Mouse (Mus musculus): ENCODE data around the gene Foxn3. TPM values are rescaled to one million over a fixed set of nuclear protein-coding genes. Genes with fewer than 3 reads are reported as not detected.

Gene Foxn3
- polyA plus RNA-seq, 1 experiment from 2014 or later: 93.4 TPM

DNA sequence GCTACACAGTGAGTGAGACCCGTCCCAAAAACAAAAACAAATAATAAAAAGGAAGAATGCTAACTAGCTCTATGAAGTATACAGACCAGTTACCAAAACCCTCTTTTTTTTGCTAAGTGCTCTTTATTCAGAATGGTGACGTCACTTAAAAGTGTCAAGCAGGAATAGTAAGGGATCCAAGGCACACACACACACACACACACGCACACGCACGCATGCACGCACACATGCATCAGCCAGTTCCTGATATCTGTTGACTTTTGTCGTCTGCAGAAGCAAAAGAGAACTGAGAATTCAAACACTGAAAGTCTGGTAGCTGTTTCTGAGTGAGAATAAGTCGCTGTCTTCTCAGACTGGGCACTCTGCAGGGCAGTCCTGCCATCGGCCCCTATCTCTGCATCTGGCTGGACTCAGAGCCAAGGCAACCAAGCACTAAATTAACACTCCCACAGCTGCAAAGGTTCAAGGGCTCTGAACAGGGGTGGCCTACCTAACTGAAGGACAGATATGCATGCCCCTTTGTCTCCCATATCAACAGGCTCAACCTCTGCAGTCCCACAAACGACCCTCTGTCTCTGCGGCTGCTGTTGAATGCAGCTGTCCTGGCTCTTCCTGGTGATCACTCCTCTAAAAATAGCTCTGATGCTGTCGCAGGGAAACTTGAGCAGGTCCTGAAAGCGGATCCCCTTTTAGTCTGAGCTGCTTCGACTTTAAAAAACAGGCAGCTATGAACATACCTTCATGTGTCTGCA, 257.4 kb downstream of the Foxn3 start:
- H3K4me3 ChIP-seq (ENCODE audit: low read depth, low read length): no peak overlapping the region
- 48% methylated on average over 14 of the region's 14 CpGs for WGBS
- 0 out of 2 replicates have a peak, but pooled peaks have one; percentile 42 for ATAC-seq (ENCODE audit: insufficient number of reproducible peaks, insufficient read depth, low FRiP score, low read depth)
- H3K4me2 ChIP-seq (replicated peaks; ENCODE audit: low read depth, low read length): no peak overlapping the region
- H3K9ac ChIP-seq (replicated peaks; ENCODE audit: low read depth, low read length): no peak overlapping the region
- no peaks in the 10 kb centered on the region for H3K36me3 ChIP-seq (ENCODE audit: control insufficient read depth, insufficient read depth, low read length)
- H3K9me3 ChIP-seq (ENCODE audit: control insufficient read depth, low read depth, low read length): no peaks in the 10 kb centered on the region
- H3K27me3 ChIP-seq (ENCODE audit: control insufficient read depth, insufficient read depth, low read length): no peaks in the 10 kb centered on the region
- H3K4me1 ChIP-seq (ENCODE audit: control insufficient read depth, insufficient read depth, low read length): peaks cover 23% of the 10 kb centered on the region
- no peak overlapping the region for H3K27ac ChIP-seq (ENCODE audit: low read length)

DNA sequence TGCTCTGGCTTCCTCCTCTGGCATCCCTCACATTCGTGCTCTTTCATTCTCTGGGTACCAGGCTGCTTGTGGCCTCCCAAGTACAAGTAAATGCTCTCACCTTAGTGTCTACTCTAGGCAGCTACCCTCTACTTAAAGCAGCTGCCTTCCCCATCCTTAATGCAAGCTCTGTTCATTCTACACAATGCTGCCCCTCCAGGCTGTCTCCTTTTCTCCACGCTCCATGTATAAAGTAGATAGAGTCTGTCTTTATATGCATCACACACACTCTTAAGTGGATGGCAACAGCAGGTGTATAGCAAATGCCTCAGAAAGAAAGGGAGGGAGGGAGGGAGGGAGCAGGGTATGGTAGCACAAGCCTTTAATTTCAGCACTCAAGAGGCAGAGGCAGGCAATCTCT, 258.1 kb downstream of the Foxn3 start:
- Histone ChIP-seq H3K9ac (replicated peaks; ENCODE audit: low read depth, low read length) (no peak overlapping the region), H3K36me3 (ENCODE audit: control insufficient read depth, insufficient read depth, low read length) (no peaks in the 10 kb centered on the region), H3K4me2 (replicated peaks; ENCODE audit: low read depth, low read length) (no peak overlapping the region), H3K4me3 (ENCODE audit: low read depth, low read length) (no peak overlapping the region), H3K4me1 (ENCODE audit: control insufficient read depth, insufficient read depth, low read length) (peaks cover 23% of the 10 kb centered on the region), H3K27ac (ENCODE audit: low read length) (no peak overlapping the region), H3K27me3 (ENCODE audit: control insufficient read depth, insufficient read depth, low read length) (no peaks in the 10 kb centered on the region), H3K9me3 (ENCODE audit: control insufficient read depth, low read depth, low read length) (no peaks in the 10 kb centered on the region)
- 74% methylated on average over 2 of the region's 2 CpGs for WGBS
- ATAC-seq (ENCODE audit: insufficient number of reproducible peaks, insufficient read depth, low FRiP score, low read depth): no peak

DNA sequence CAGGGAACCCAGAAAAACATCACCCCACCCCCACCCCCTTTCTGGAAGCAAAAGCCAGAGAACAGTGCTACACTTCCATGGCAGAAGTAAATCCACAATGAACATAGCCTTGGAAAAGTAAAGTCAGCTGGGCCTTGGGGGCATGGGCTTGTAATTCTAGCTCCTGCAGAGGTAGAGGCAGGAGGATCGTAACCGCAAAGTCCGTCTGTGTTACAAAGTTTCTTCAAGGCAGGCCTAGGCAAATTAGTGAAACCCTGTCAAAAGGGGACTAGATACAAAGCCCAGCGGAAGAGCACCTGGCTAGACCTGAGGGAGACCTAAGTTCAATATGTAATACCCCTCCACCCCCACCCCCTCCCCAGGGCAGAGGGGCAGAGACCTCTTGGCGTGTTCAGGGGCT, 259.3 kb downstream of the Foxn3 start:
- Histone ChIP-seq H3K27ac (ENCODE audit: low read length) (no peak overlapping the region), H3K4me2 (replicated peaks; ENCODE audit: low read depth, low read length) (no peak overlapping the region), H3K27me3 (ENCODE audit: control insufficient read depth, insufficient read depth, low read length) (no peaks in the 10 kb centered on the region), H3K9ac (replicated peaks; ENCODE audit: low read depth, low read length) (no peak overlapping the region), H3K9me3 (ENCODE audit: control insufficient read depth, low read depth, low read length) (no peaks in the 10 kb centered on the region), H3K4me3 (ENCODE audit: low read depth, low read length) (no peak overlapping the region), H3K4me1 (ENCODE audit: control insufficient read depth, insufficient read depth, low read length) (peaks cover 23% of the 10 kb centered on the region), H3K36me3 (ENCODE audit: control insufficient read depth, insufficient read depth, low read length) (no peaks in the 10 kb centered on the region)
- no peak for ATAC-seq (ENCODE audit: insufficient number of reproducible peaks, insufficient read depth, low FRiP score, low read depth)
- 74% methylated on average over 5 of the region's 5 CpGs for WGBS

DNA sequence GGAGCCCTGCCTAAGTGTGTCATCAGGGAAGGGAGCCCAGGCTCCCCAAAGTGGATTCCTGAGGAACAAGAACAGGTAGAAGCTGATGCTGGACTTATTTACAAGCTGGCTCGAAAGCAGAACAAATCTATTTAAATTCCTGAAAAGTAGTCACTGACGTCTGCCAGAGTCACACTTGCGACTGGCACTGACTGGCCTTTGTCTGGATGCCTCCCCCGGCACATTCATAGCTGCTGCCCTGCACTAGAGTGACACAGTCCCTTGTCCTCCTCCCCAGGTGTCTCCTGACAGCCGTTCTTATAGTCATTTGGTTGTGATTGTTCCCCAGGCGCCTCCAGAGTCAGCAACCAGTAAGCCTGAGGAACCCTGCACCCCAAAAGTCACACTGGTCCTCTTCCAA, 259.8 kb downstream of the Foxn3 start:
- H3K36me3 ChIP-seq (ENCODE audit: control insufficient read depth, insufficient read depth, low read length): no peaks in the 10 kb centered on the region
- no peak overlapping the region for H3K4me3 ChIP-seq (ENCODE audit: low read depth, low read length)
- ATAC-seq (ENCODE audit: insufficient number of reproducible peaks, insufficient read depth, low FRiP score, low read depth): no peak
- no peak overlapping the region for H3K27ac ChIP-seq (ENCODE audit: low read length)
- no peak overlapping the region for H3K9ac ChIP-seq (replicated peaks; ENCODE audit: low read depth, low read length)
- no peaks in the 10 kb centered on the region for H3K27me3 ChIP-seq (ENCODE audit: control insufficient read depth, insufficient read depth, low read length)
- no peaks in the 10 kb centered on the region for H3K9me3 ChIP-seq (ENCODE audit: control insufficient read depth, low read depth, low read length)
- H3K4me1 ChIP-seq (ENCODE audit: control insufficient read depth, insufficient read depth, low read length): peaks cover 20% of the 10 kb centered on the region
- no peak overlapping the region for H3K4me2 ChIP-seq (replicated peaks; ENCODE audit: low read depth, low read length)
- WGBS: 70% methylated on average over 6 of the region's 6 CpGs

DNA sequence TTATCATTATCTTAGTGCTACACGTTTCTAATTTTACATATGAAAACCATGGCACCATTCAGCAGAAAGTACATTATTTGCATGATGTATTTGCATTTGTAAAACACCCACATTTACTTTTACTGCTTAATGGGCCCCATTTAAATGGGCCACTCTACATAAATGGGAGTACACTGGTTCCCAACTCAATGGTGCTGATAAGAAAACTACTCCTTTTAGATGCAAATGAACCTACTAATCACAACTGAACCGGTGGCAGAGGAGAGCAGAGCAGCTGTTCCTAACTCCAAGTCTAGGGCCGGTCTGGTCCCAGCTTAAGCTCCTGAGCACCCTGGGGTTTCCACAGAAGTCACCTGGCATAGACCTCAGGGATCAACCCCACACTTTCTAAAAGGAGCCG, 263.5 kb downstream of the Foxn3 start:
- Histone ChIP-seq H3K9me3 (ENCODE audit: control insufficient read depth, low read depth, low read length) (no peaks in the 10 kb centered on the region), H3K36me3 (ENCODE audit: control insufficient read depth, insufficient read depth, low read length) (no peaks in the 10 kb centered on the region), H3K4me1 (ENCODE audit: control insufficient read depth, insufficient read depth, low read length) (peaks cover 13% of the 10 kb centered on the region; the same call in 1 of the 2 replicates), H3K4me3 (ENCODE audit: low read depth, low read length) (no peak overlapping the region), H3K27me3 (ENCODE audit: control insufficient read depth, insufficient read depth, low read length) (no peaks in the 10 kb centered on the region), H3K4me2 (replicated peaks; ENCODE audit: low read depth, low read length) (no peak overlapping the region), H3K27ac (ENCODE audit: low read length) (no peak overlapping the region), H3K9ac (replicated peaks; ENCODE audit: low read depth, low read length) (no peak overlapping the region)
- 48% methylated on average over 4 of the region's 4 CpGs for WGBS
- 0 out of 2 replicates have a peak, but pooled peaks have one; percentile 40 for ATAC-seq (ENCODE audit: insufficient number of reproducible peaks, insufficient read depth, low FRiP score, low read depth)

DNA sequence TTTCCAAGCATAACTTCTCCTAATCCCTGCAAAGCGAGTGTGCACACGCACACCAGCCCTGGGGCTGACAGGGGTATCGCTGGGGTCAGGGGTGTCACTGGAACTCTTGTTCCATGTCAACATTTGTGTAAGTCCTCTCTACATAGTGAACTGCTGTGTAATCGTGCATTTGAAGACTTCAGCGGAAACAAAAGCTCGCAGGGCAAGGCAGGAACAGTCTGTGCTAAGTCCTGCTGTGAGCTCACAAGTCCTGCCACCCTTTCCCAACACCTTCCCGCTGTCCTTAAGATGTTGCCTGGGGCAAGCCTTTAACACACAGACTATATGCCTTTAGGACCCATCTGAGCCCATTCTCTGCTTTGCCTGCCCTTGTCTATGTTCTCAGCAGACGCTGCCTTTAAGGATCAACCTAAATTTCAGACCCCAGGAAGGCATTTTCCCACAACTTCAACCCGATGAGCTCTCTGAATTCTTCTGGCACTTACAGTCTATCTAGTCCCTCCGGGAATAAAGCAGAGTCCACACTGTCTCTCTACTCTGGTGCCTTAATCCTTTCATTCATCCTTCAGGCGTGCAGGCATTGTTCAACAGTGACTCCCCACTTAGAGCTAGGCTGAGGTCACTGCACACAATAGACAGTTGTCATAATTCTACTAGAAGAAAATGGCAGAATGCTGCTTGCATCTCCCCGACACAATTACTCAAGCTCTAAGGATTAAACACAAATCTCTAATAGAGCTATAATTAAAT, 264.4 kb downstream of the Foxn3 start:
- no peak for ATAC-seq (ENCODE audit: insufficient number of reproducible peaks, insufficient read depth, low FRiP score, low read depth)

DNA sequence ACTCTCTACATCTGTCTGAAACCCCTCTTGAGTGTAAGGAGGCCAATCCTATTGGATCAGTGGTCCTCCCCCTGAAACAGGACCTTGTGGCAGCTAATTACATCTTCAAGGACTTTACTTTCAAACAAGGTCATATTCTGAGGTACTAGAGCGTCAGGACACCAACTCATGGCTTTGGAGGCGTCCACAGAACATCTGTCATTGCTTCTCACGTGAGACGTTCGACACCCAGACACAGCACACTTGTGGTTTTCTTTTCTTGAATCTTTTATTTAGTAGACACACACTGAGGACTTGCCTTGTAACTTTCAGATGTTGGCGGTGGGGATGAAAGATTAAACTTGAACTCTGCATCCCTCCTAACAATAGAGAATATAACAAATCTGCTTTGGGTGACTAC, 265.1 kb downstream of the Foxn3 start:
- no peak for ATAC-seq (ENCODE audit: insufficient number of reproducible peaks, insufficient read depth, low FRiP score, low read depth)
- no peaks in the 10 kb centered on the region for H3K27me3 ChIP-seq (ENCODE audit: control insufficient read depth, insufficient read depth, low read length)

More for the DNA sequence above, 264.4 kb downstream of the Foxn3 start:
- WGBS: 44% methylated on average over 12 of the region's 12 CpGs
- Histone ChIP-seq H3K9me3 (ENCODE audit: control insufficient read depth, low read depth, low read length) (no peaks in the 10 kb centered on the region), H3K4me2 (replicated peaks; ENCODE audit: low read depth, low read length) (no peak overlapping the region), H3K36me3 (ENCODE audit: control insufficient read depth, insufficient read depth, low read length) (no peaks in the 10 kb centered on the region), H3K4me1 (ENCODE audit: control insufficient read depth, insufficient read depth, low read length) (peaks cover 16% of the 10 kb centered on the region; the same call in 1 of the 2 replicates), H3K4me3 (ENCODE audit: low read depth, low read length) (no peak overlapping the region), H3K9ac (replicated peaks; ENCODE audit: low read depth, low read length) (no peak overlapping the region), H3K27me3 (ENCODE audit: control insufficient read depth, insufficient read depth, low read length) (no peaks in the 10 kb centered on the region), H3K27ac (ENCODE audit: low read length) (no peak overlapping the region)

DNA sequence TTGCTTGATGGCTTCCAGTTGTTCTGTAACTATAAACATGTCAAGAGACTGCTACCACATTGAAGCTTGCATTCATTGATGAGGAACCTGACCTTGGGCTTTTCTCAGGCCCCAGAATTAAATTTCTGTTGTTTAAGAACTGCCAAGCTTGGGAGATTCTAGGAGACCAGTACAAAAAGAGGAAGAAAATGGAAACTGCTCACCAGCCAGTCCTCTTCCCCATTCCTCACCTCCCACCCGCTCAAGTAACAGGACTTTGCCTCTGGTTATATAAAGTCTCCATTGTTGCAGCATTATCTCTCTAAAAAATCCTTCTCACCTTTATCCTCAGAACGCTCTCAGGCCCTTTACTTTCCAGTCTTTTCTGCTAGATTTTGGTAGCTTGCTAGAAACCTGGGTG, 265.6 kb downstream of the Foxn3 start:
- no peaks in the 10 kb centered on the region for H3K36me3 ChIP-seq (ENCODE audit: control insufficient read depth, insufficient read depth, low read length)
- no peak overlapping the region for H3K27ac ChIP-seq (ENCODE audit: low read length)
- no peak overlapping the region for H3K9ac ChIP-seq (replicated peaks; ENCODE audit: low read depth, low read length)
- H3K4me1 ChIP-seq (ENCODE audit: control insufficient read depth, insufficient read depth, low read length): peaks cover 22% of the 10 kb centered on the region; the same call in 1 of the 2 replicates
- H3K4me3 ChIP-seq (ENCODE audit: low read depth, low read length): no peak overlapping the region
- H3K27me3 ChIP-seq (ENCODE audit: control insufficient read depth, insufficient read depth, low read length): no peaks in the 10 kb centered on the region
- no peak for ATAC-seq (ENCODE audit: insufficient number of reproducible peaks, insufficient read depth, low FRiP score, low read depth)
- no peak overlapping the region for H3K4me2 ChIP-seq (replicated peaks; ENCODE audit: low read depth, low read length)
- no peaks in the 10 kb centered on the region for H3K9me3 ChIP-seq (ENCODE audit: control insufficient read depth, low read depth, low read length)
- WGBS: 82% methylated on average over 2 of the region's 2 CpGs

More for the DNA sequence above, 265.1 kb downstream of the Foxn3 start:
- Histone ChIP-seq H3K36me3 (ENCODE audit: control insufficient read depth, insufficient read depth, low read length) (no peaks in the 10 kb centered on the region), H3K4me3 (ENCODE audit: low read depth, low read length) (no peak overlapping the region), H3K27ac (ENCODE audit: low read length) (no peak overlapping the region), H3K4me2 (replicated peaks; ENCODE audit: low read depth, low read length) (no peak overlapping the region), H3K4me1 (ENCODE audit: control insufficient read depth, insufficient read depth, low read length) (peaks cover 20% of the 10 kb centered on the region; the same call in 1 of the 2 replicates), H3K9me3 (ENCODE audit: control insufficient read depth, low read depth, low read length) (no peaks in the 10 kb centered on the region), H3K9ac (replicated peaks; ENCODE audit: low read depth, low read length) (no peak overlapping the region)
- 64% methylated on average over 6 of the region's 6 CpGs for WGBS
